Mouse (Mus musculus) small intestine, adult 2 months (tissue): ENCODE results near the gene Cd248.

Source experiments
- CTCF ChIP-seq: fragments of 200-500 bp; IDR thresholded peaks from 2 replicates; pipeline ENCODE4 v1.5.1; 2012; ENCODE audit warnings: low read depth, mild to moderate bottlenecking, control low read depth, inconsistent platforms, low read length, moderate library complexity, mixed read lengths; ENCODE audit not compliant: insufficient replicate concordance, insufficient read length; ENCODE audit errors: extremely low read depth
- POLR2A ChIP-seq: fragments of 200-500 bp; IDR thresholded peaks from 2 replicates; pipeline ENCODE4 v1.6.1; 2012; ENCODE audit warnings: low read depth, mild to moderate bottlenecking, control low read depth, inconsistent platforms, low read length, moderate library complexity

- TF ChIP-seq POLR2A (peak; percentile 42), CTCF (no peak)
These were observed 3.9 kb downstream of the Cd248 start for GRCm38 (mm10) chr19:5071545-5072369.
